ENCODE assay signal across 8 mouse cellular contexts in the genomic region with DNA sequence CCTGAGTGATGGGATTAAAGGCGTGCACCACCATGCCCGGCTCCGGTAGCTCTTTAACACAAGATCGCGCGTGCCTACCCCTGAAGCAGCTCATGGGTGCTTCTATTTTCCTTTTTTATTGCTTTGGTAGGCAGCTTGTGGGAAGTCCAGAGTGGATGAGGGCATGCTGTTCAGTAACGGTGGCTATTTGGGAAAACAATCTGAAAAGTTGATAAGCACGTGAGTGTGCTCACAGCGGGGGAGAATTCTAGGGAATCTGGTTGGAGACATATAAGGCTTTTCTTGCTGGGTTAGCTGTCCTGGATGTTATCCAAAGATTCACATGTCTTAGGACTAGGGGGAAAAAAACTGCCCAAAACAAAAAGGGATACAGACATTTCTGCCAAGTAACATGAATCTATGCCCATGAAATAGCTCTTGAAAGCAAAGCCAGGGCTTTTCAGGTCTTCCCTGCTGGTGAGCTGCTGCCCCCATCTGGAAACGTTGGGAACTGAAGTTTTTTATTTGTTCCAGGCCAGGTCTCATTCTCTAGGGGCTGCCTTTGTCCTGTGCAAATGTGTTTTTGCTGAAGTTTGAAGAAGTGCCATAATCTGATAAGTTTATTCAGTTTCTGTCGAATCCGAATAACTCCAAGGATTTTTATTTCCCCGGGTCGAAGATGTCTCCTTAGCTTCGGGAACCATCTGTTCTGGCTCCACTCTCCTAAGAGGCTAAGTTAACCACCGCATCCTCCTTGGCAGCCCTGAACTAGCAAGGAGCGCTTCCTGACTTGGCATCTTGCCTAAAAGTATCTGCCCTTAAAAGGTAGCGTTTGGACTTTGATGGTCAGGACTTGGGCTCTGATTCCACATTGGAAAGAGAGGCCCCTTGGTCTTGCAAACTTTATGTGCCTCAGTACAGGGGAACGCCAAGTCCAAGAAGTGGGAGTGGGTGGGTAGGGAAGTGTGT. TPM values are rescaled to one million over a fixed set of nuclear protein-coding genes. Genes with fewer than 3 reads are reported as not detected.
A peak's percentile ranks its signal among the peaks of the same experiment; 100 is the strongest.
DNase-seq lines count a peak whose midpoint lies in the region; ATAC-seq lines count a peak whose summit lies in the region.

No protein-coding gene starts in this region.

- peak; percentile 29; the same call in 1 of the 2 replicates for ATAC-seq in hindbrain, embryonic 12.5 days (ENCODE audit: low FRiP score)

- no peak overlapping the region for H3K27ac ChIP-seq in hindbrain, embryonic 12.5 days

- whole genome bisulfite sequencing in hindbrain, embryonic 12.5 days: 65% methylated on average over 19 of the region's 19 CpGs

- no peak overlapping the region for H3K4me3 ChIP-seq in hindbrain, embryonic 12.5 days

- H3K4me2 ChIP-seq in hindbrain, embryonic 12.5 days (replicated peaks): no peak overlapping the region

- H3K9me3 ChIP-seq in hindbrain, embryonic 12.5 days (replicated peaks): no peaks in the 10 kb centered on the region

- H3K27me3 ChIP-seq in hindbrain, embryonic 12.5 days: no peaks in the 10 kb centered on the region; the same call in 1 of the 2 replicates

- DNase-seq in T-cell, adult 2 months (ENCODE audit: low spot score): peak; percentile 47
- peak; percentile 71 for DNase-seq in cerebellum, adult 9-11 months
- DNase-seq in frontal cortex, postnatal 10 days (ENCODE audit: low spot score in 2 of 2): peak; percentile 50 to 74
- peak; percentile 88 to 92 for DNase-seq in layer of hippocampus, postnatal 10 days (ENCODE audit: low spot score in 2 of 2)
- peak; percentile 59 for DNase-seq in lung, postnatal 25 days (ENCODE audit: low spot score)
- peak; percentile 87 to 93 for DNase-seq in right cerebral cortex, adult 2 months (ENCODE audit: low spot score in 2 of 2)
- DNase-seq in urinary bladder, postnatal 25 days (ENCODE audit: low spot score): peak; percentile 75

- H3K4me1 ChIP-seq in hindbrain, embryonic 12.5 days: no peaks in the 10 kb centered on the region

- H3K36me3 ChIP-seq in hindbrain, embryonic 12.5 days: no peaks in the 10 kb centered on the region

- no peak overlapping the region for H3K9ac ChIP-seq in hindbrain, embryonic 12.5 days

RNA-seq across cellular contexts. Expression of a gene that starts 24.8 kb away (rescaled TPM):
- 0.43 and 0.56 TPM in 2 replicates for polyA plus RNA-seq in hindbrain, embryonic 12.5 days (2016; fragmentation: Nextera tagmentation; extraction: Ambion mirVana)
- not detected for total RNA-seq in layer of hippocampus, postnatal 10 days (2021)
